Mouse (Mus musculus): ENCODE results near the gene Dvl3.

- no peak for TF ChIP-seq CTCF (IDR thresholded peaks at IDR 0.05; ENCODE audit: low read depth, low read length)
- TF ChIP-seq POLR2A (IDR thresholded peaks at IDR 0.05; ENCODE audit: extremely low read depth, insufficient read depth, low read length) = no peak
These were observed 40.6 kb downstream of the Dvl3 start for GRCm38 (mm10) chr16:20557381-20557780.

Measured in liver, adult 2 months (tissue).